Mouse (Mus musculus): ENCODE measurements around the gene Acbd4. TPM values are rescaled to one million over a fixed set of nuclear protein-coding genes. Genes with fewer than 3 reads are reported as not detected.

The Acbd4 gene
- total RNA-seq, 1 experiment, result 14.0 TPM

DNA sequence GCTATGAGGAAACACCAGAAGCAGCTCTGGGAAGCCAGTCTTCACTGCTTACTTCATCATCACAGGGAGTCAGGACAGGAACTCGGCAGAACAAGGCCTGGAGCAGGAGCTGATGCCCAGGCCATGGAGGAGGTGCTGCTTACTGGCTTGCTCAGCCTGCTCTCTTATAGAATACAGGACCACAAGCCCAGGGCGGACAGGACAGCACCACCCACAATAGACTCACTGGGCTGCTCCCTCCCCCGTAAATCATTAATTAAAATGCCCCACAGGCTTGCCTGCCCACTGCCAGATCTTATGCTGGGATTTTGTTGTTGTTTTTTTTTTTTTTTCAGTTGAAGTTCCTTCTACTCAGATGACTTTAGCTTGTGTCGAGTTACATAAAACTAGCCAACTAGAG lies 46.3 kb downstream of the Acbd4 start:
- H3K4me3 ChIP-seq (ENCODE audit: insufficient read depth in 1 of 2, low read depth in 1 of 2, low read length in 2 of 2, poor library complexity in 1 of 2, severe bottlenecking in 1 of 2), result no peak overlapping the region
- no peaks in the 10 kb centered on the region for H3K9me3 ChIP-seq (ENCODE audit: control insufficient read depth, insufficient read depth, low read depth, low read length)
- in situ Hi-C loops (cut with MboI; ENCODE audit: low sequenced_read_pairs in 2 of 2, unreplicated experiment in 2 of 2), result no loop called here
- H3K36me3 ChIP-seq (ENCODE audit: control insufficient read depth, insufficient read depth, low read length, poor library complexity, severe bottlenecking), result no peaks in the 10 kb centered on the region
- no peak overlapping the region for H3K9ac ChIP-seq (ENCODE audit: insufficient read depth, low read depth, low read length, poor library complexity, severe bottlenecking)
- DNase-seq (ENCODE audit: low read depth, low spot score), result no peak
- H3K27ac ChIP-seq (ENCODE audit: insufficient read depth, low read depth, low read length, poor library complexity, severe bottlenecking), result no peak overlapping the region
- TF ChIP-seq ZNF384 (IDR thresholded peaks at IDR 0.05; ENCODE audit: low read depth, low read length) (no peak), HCFC1 (IDR thresholded peaks at IDR 0.05; ENCODE audit: borderline replicate concordance, insufficient read depth, low read length) (no peak), CHD2 (IDR thresholded peaks at IDR 0.05; ENCODE audit: low read depth, low read length) (no peak), MAFK (IDR thresholded peaks at IDR 0.05; ENCODE audit: insufficient read depth, low read depth, low read length) (no peak), ZC3H11A (IDR thresholded peaks at IDR 0.05; ENCODE audit: borderline replicate concordance, low read depth, low read length) (no peak)
- peaks cover 0 to 7% of the 10 kb centered on the region in 2 experiments; a peak in 1 of 4 replicates for H3K4me1 ChIP-seq (ENCODE audit: control insufficient read depth in 2 of 2, insufficient read depth in 2 of 2, low read length in 2 of 2, poor library complexity in 1 of 2)

DNA sequence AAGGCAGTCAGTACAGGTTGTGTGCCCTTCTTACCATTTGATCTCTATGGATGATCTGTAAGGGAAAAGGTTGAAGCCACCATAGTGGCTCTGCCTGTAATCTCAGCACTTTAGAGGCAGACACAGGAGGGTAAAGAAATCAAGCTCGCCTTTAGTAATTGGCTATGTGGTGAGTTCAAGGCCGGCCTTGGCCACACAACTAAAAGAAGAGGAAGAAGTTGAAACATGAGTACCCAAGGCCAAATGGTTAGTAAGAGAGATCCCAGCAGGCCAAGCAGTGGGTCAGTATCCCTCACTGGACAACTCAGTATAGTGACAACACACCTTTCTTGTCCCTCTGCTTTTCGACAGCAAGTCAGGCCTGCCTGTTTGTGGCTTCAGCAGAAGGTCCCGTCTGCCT lies 48.3 kb downstream of the Acbd4 start:
- Histone ChIP-seq H3K4me1 (ENCODE audit: control insufficient read depth in 2 of 2, insufficient read depth in 2 of 2, low read length in 2 of 2, poor library complexity in 1 of 2) (peaks cover 0 to 4% of the 10 kb centered on the region in 2 experiments; a peak in 1 of 4 replicates), H3K9ac (ENCODE audit: insufficient read depth, low read depth, low read length, poor library complexity, severe bottlenecking) (no peak overlapping the region), H3K4me3 (ENCODE audit: insufficient read depth in 1 of 2, low read depth in 1 of 2, low read length in 2 of 2, poor library complexity in 1 of 2, severe bottlenecking in 1 of 2) (no peak overlapping the region), H3K36me3 (ENCODE audit: control insufficient read depth, insufficient read depth, low read length, poor library complexity, severe bottlenecking) (no peaks in the 10 kb centered on the region), H3K9me3 (ENCODE audit: control insufficient read depth, insufficient read depth, low read depth, low read length) (no peaks in the 10 kb centered on the region), H3K27ac (ENCODE audit: insufficient read depth, low read depth, low read length, poor library complexity, severe bottlenecking) (no peak overlapping the region)
- TF ChIP-seq ZC3H11A (IDR thresholded peaks at IDR 0.05; ENCODE audit: borderline replicate concordance, low read depth, low read length) (no peak), MAFK (IDR thresholded peaks at IDR 0.05; ENCODE audit: insufficient read depth, low read depth, low read length) (no peak), ZNF384 (IDR thresholded peaks at IDR 0.05; ENCODE audit: low read depth, low read length) (no peak), HCFC1 (IDR thresholded peaks at IDR 0.05; ENCODE audit: borderline replicate concordance, insufficient read depth, low read length) (no peak), CHD2 (IDR thresholded peaks at IDR 0.05; ENCODE audit: low read depth, low read length) (no peak)
- in situ Hi-C loops (cut with MboI; ENCODE audit: low sequenced_read_pairs in 2 of 2, unreplicated experiment in 2 of 2), result no loop called here
- no peak for DNase-seq (ENCODE audit: low read depth, low spot score)

DNA sequence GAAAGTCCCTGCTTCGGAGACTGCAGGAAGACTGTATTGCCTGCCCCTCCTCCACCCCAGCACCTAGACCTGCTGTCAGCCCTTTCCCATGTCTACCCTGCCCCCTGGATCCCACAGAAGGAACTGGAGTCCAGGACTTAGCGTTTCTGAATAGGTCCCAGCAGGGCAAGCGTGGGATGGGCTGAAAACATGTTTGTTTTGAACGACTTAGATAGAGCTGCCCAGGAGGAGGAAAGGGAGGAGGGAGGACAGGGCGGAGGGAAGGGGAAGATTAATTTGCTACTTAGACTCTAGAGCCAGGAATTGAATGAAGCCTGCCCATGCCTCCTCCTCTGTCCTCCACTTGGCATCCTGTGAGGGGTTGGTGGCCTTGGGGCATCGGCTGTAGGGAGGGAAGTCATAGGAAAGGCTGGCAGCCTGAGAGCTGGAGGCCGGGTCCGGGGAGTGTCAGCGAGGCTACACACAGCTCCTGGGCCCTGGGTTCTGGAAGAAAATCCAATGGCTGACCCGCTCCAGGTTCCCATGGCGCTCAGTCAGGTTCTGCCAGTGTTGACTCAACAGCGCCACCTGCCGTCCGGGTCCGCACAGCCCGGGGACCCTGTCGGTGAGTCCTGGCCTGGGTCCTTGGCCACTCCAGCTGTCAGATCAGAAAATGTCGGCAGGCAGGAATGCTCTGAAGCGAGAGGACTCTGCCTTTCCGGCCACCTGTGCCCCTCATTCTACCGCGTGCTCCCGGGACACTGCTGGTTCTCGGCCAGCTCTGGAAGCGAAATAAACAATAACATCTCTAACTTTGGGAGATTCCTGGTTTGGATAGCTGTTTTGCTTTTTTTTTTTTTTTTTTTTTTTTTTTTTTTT lies 57.4 kb downstream of the Acbd4 start:
- Histone ChIP-seq H3K27ac (ENCODE audit: insufficient read depth, low read depth, low read length, poor library complexity, severe bottlenecking) (peak overlapping the region; percentile 5; the same call in 1 of the 2 replicates), H3K9ac (ENCODE audit: insufficient read depth, low read depth, low read length, poor library complexity, severe bottlenecking) (peak overlapping the region; percentile 69; the same call in 1 of the 2 replicates)
- in situ Hi-C loops (cut with MboI; ENCODE audit: low sequenced_read_pairs in 2 of 2, unreplicated experiment in 2 of 2), result no loop called here

DNA sequence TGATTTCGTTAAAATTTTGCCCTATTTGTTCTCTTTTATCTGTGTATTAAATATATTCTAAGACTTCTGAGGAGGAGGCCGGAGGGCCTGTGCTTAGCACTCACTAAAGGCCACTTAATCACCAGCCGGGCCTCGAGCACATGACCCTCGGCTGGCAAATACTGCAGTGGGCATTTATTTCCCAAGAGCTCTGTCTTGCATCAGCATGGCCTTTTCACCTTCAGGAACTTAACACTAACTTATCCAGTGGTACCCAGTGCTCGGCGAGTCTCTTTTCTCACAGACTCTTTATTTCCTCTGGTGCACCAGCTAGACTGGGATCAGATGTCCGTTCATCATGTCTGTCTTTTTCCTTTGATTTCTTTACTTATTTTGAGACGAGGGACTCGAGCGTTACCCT lies 59.3 kb downstream of the Acbd4 start:
- no peak for DNase-seq (ENCODE audit: low read depth, low spot score)
- Histone ChIP-seq H3K27ac (ENCODE audit: insufficient read depth, low read depth, low read length, poor library complexity, severe bottlenecking) (no peak overlapping the region), H3K9me3 (ENCODE audit: control insufficient read depth, insufficient read depth, low read depth, low read length) (no peaks in the 10 kb centered on the region), H3K9ac (ENCODE audit: insufficient read depth, low read depth, low read length, poor library complexity, severe bottlenecking) (peak overlapping the region; percentile 56), H3K4me1 (ENCODE audit: control insufficient read depth in 2 of 2, insufficient read depth in 2 of 2, low read length in 2 of 2, poor library complexity in 1 of 2) (peaks cover 0 to 12% of the 10 kb centered on the region in 2 experiments; a peak in 2 of 4 replicates), H3K4me3 (ENCODE audit: insufficient read depth in 1 of 2, low read depth in 1 of 2, low read length in 2 of 2, poor library complexity in 1 of 2, severe bottlenecking in 1 of 2) (peak overlapping the region; percentile 24 to 39; a peak in 3 of 4 replicates), H3K36me3 (ENCODE audit: control insufficient read depth, insufficient read depth, low read length, poor library complexity, severe bottlenecking) (no peaks in the 10 kb centered on the region)
- in situ Hi-C loops (cut with MboI; ENCODE audit: low sequenced_read_pairs in 2 of 2, unreplicated experiment in 2 of 2), result no loop called here
- TF ChIP-seq MAFK (IDR thresholded peaks at IDR 0.05; ENCODE audit: insufficient read depth, low read depth, low read length) (no peak), CHD2 (IDR thresholded peaks at IDR 0.05; ENCODE audit: low read depth, low read length) (no peak), ZC3H11A (IDR thresholded peaks at IDR 0.05; ENCODE audit: borderline replicate concordance, low read depth, low read length) (no peak), HCFC1 (IDR thresholded peaks at IDR 0.05; ENCODE audit: borderline replicate concordance, insufficient read depth, low read length) (no peak), ZNF384 (IDR thresholded peaks at IDR 0.05; ENCODE audit: low read depth, low read length) (no peak)

More for the DNA sequence above, 57.4 kb downstream of the Acbd4 start:
- H3K36me3 ChIP-seq (ENCODE audit: control insufficient read depth, insufficient read depth, low read length, poor library complexity, severe bottlenecking), result no peaks in the 10 kb centered on the region
- peaks cover 0 to 8% of the 10 kb centered on the region in 2 experiments; a peak in 2 of 4 replicates for H3K4me1 ChIP-seq (ENCODE audit: control insufficient read depth in 2 of 2, insufficient read depth in 2 of 2, low read length in 2 of 2, poor library complexity in 1 of 2)
- DNase-seq (ENCODE audit: low read depth, low spot score), result peak; percentile 94
- TF ChIP-seq ZNF384 (IDR thresholded peaks at IDR 0.05; ENCODE audit: low read depth, low read length), result peak; percentile 98
- no peak; the same call in 1 of the 2 replicates for TF ChIP-seq CHD2 (IDR thresholded peaks at IDR 0.05; ENCODE audit: low read depth, low read length)
- 0 out of 2 replicates have a peak, but pooled peaks have one; percentile 23 for TF ChIP-seq ZC3H11A (IDR thresholded peaks at IDR 0.05; ENCODE audit: borderline replicate concordance, low read depth, low read length)
- H3K4me3 ChIP-seq (ENCODE audit: insufficient read depth in 1 of 2, low read depth in 1 of 2, low read length in 2 of 2, poor library complexity in 1 of 2, severe bottlenecking in 1 of 2), result peak overlapping the region; percentile 54 to 57
- H3K9me3 ChIP-seq (ENCODE audit: control insufficient read depth, insufficient read depth, low read depth, low read length), result no peaks in the 10 kb centered on the region
